Mouse (Mus musculus): ENCODE data around the gene Foxd3. TPM values are rescaled to one million over a fixed set of nuclear protein-coding genes. Genes with fewer than 3 reads are reported as not detected.

Foxd3 gene
- 3.3 and 4.2 TPM in 2 replicates for polyA plus RNA-seq (2012; rRNA removed)
- polyA plus RNA-seq (2014; fragmentation: Nextera tagmentation; extraction: Ambion mirVana): 0.81 and 0.87 TPM in 2 replicates

DNA sequence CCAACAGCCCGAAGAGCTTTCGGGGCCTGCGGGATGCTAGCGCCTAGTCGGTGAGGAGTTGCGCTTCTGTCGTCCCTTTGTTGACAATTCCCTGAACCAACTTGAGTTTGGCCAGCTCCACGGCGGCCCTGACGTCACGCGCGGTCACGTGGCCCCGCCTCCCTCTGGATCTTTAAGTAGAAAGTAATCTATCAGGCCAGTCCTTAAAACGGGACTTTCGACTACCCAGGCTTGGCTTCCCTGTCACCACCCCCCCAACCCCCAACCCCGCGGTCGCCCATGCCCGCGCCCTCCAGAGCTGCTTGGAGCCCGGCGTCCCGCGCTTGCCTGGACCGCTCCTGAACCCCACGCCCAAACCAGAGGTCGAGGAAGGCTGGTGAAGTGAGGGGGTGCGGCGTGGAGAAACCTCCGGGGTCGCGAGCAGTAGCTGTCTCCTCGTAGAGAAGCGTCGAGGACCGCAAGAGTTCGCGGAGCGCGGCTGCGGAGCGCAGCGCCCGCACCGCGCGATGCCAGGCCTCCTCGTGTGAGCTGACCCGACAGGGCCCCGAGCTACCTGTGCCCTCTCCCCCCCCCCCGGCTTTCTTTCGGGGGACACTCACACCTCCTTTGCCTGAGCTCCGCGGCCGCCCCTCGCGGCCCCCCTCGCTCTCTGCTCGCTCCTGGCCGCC, at the start of gene Foxd3:
TSS of gene Foxd3 (plus strand) at position 363 of the 668 bp plus-strand sequence.
- H3K27me3 ChIP-seq (ENCODE audit: control insufficient read depth, insufficient read depth, low read length): peaks cover 95% of the 10 kb centered on the region
- peak within 1 kb of the TSS; percentile 41 for H3K4me2 ChIP-seq (replicated peaks; ENCODE audit: low read depth, low read length, severe bottlenecking)
- peak; percentile 26; the same call in 1 of the 2 replicates for ATAC-seq (ENCODE audit: low FRiP score, low read depth)
- WGBS: 1% methylated on average over 47 of the region's 62 CpGs
- no peaks in the 10 kb centered on the region for H3K9me3 ChIP-seq (ENCODE audit: control insufficient read depth, low read length)
- no peaks in the 10 kb centered on the region for H3K36me3 ChIP-seq (ENCODE audit: control insufficient read depth, insufficient read depth, low read length)
- no peak for TF ChIP-seq POLR2A (IDR thresholded peaks at IDR 0.05; ENCODE audit: borderline replicate concordance, extremely low read depth, insufficient read depth, insufficient read length)
- peaks cover 6% of the 10 kb centered on the region for H3K4me1 ChIP-seq (ENCODE audit: control insufficient read depth, insufficient read depth, low read length)
- no peak within 1 kb of the TSS for H3K9ac ChIP-seq (ENCODE audit: low read depth, low read length, severe bottlenecking)
- DNase-seq (ENCODE audit: low spot score): no peak
- H3K27ac ChIP-seq (replicated peaks; ENCODE audit: low read depth, low read length): no peak within 1 kb of the TSS
- peak within 1 kb of the TSS; percentile 36 for H3K4me3 ChIP-seq (replicated peaks; ENCODE audit: low read length)

DNA sequence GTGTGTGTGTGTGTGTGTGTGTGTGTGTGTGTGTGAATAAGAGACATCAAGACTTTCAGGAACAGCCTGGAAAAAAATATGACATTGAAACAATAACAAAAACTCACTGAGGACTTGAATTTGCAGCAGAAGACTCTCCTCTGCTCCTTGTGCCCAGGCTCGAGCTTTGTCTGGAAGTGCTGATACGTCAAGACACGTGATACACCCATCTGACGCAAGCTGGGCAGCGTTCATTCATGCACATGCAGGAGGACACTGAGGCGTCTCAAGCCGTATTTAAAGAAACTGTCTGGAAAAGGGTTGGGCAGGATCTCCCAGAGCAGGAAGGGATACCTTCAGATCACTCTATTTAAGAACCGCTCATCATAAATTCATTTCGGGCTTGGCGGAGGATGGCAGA, 43.9 kb upstream of the Foxd3 start:
- no peak overlapping the region for H3K27ac ChIP-seq (replicated peaks; ENCODE audit: low read depth, low read length)
- no peaks in the 10 kb centered on the region for H3K9me3 ChIP-seq (ENCODE audit: control insufficient read depth, low read length)
- no peaks in the 10 kb centered on the region for H3K27me3 ChIP-seq (ENCODE audit: control insufficient read depth, insufficient read depth, low read length)
- no peaks in the 10 kb centered on the region for H3K36me3 ChIP-seq (ENCODE audit: control insufficient read depth, insufficient read depth, low read length)
- DNase-seq (ENCODE audit: low spot score): no peak
- WGBS: 91% methylated on average over 10 of the region's 10 CpGs
- no peak for TF ChIP-seq POLR2A (IDR thresholded peaks at IDR 0.05; ENCODE audit: borderline replicate concordance, extremely low read depth, insufficient read depth, insufficient read length)
- no peak for ATAC-seq (ENCODE audit: low FRiP score, low read depth)
- no peak overlapping the region for H3K4me3 ChIP-seq (replicated peaks; ENCODE audit: low read length)
- H3K4me1 ChIP-seq (ENCODE audit: control insufficient read depth, insufficient read depth, low read length): no peaks in the 10 kb centered on the region
- H3K4me2 ChIP-seq (replicated peaks; ENCODE audit: low read depth, low read length, severe bottlenecking): no peak overlapping the region
- H3K9ac ChIP-seq (ENCODE audit: low read depth, low read length, severe bottlenecking): no peak overlapping the region

GRCm38 (mm10) chr4:99612609-99613350, 43.3 kb upstream of the Foxd3 start:
- ATAC-seq (ENCODE audit: low FRiP score, low read depth): no peak
- 70% methylated on average over 12 of the region's 12 CpGs for WGBS
- no peaks in the 10 kb centered on the region for H3K9me3 ChIP-seq (ENCODE audit: control insufficient read depth, low read length)
- no peaks in the 10 kb centered on the region for H3K4me1 ChIP-seq (ENCODE audit: control insufficient read depth, insufficient read depth, low read length)
- no peak overlapping the region for H3K9ac ChIP-seq (ENCODE audit: low read depth, low read length, severe bottlenecking)
- DNase-seq (ENCODE audit: low spot score): no peak
- no peak overlapping the region for H3K27ac ChIP-seq (replicated peaks; ENCODE audit: low read depth, low read length)
- no peak for TF ChIP-seq POLR2A (IDR thresholded peaks at IDR 0.05; ENCODE audit: borderline replicate concordance, extremely low read depth, insufficient read depth, insufficient read length)
- no peak overlapping the region for H3K4me2 ChIP-seq (replicated peaks; ENCODE audit: low read depth, low read length, severe bottlenecking)
- H3K36me3 ChIP-seq (ENCODE audit: control insufficient read depth, insufficient read depth, low read length): no peaks in the 10 kb centered on the region
- H3K27me3 ChIP-seq (ENCODE audit: control insufficient read depth, insufficient read depth, low read length): no peaks in the 10 kb centered on the region
- no peak overlapping the region for H3K4me3 ChIP-seq (replicated peaks; ENCODE audit: low read length)

DNA sequence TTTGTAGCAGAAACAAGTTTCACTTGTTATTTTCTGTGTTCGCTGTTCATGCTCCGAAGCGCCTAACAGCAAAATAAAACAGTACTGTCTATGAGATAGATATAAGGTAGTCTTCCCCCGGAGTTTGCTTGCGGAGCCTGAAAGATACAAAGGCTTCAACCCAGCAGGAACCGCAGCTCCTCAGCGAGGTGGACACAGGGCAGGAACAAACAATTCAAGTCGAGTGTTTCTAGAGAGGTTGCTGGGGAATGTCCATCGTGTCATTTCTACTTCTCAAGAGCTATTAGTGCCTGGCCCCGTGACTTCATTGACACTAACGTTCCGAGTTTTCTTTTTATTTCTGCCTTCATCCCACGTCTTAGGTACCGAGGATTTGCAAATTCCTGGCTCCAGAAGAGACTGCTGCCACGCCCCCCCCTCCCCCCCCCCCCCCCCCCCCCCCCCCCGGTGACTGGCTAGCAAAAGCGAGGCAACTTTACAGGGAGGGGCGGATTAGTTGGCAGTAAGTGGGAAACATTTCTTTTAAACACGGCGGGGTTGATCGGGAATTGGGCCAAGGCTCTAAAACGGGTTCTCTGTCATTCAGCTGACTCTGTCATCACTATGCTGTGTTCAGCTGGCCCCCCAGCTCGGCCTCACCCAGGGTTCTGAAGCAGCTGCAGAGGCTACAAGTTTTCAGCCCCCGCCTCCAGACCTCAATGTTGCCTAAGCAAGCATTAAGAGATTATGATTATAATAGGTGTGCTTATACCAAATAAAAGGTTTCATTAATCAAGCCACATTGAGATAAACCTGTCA, 29.9 kb upstream of the Foxd3 start:
- peak; percentile 68 for DNase-seq (ENCODE audit: low spot score)
- Histone ChIP-seq H3K4me1 (ENCODE audit: control insufficient read depth, insufficient read depth, low read length) (peaks cover 8% of the 10 kb centered on the region; the same call in 1 of the 2 replicates), H3K36me3 (ENCODE audit: control insufficient read depth, insufficient read depth, low read length) (no peaks in the 10 kb centered on the region), H3K4me2 (replicated peaks; ENCODE audit: low read depth, low read length, severe bottlenecking) (peak overlapping the region; percentile 41), H3K4me3 (replicated peaks; ENCODE audit: low read length) (peak overlapping the region; percentile 6; the same call in 1 of the 2 replicates), H3K9ac (ENCODE audit: low read depth, low read length, severe bottlenecking) (no peak overlapping the region), H3K27ac (replicated peaks; ENCODE audit: low read depth, low read length) (no peak overlapping the region), H3K27me3 (ENCODE audit: control insufficient read depth, insufficient read depth, low read length) (no peaks in the 10 kb centered on the region), H3K9me3 (ENCODE audit: control insufficient read depth, low read length) (no peaks in the 10 kb centered on the region)
- WGBS: 13% methylated on average over 21 of the region's 24 CpGs
- TF ChIP-seq POLR2A (IDR thresholded peaks at IDR 0.05; ENCODE audit: borderline replicate concordance, extremely low read depth, insufficient read depth, insufficient read length): no peak
- no peak for ATAC-seq (ENCODE audit: low FRiP score, low read depth)

- no peak overlapping the region for H3K9ac ChIP-seq (ENCODE audit: low read depth, low read length, severe bottlenecking)
- peaks cover 8% of the 10 kb centered on the region; the same call in 1 of the 2 replicates for H3K4me1 ChIP-seq (ENCODE audit: control insufficient read depth, insufficient read depth, low read length)
- DNase-seq (ENCODE audit: low spot score) (no peak), ATAC-seq (ENCODE audit: low FRiP score, low read depth) (no peak)
- no peaks in the 10 kb centered on the region for H3K36me3 ChIP-seq (ENCODE audit: control insufficient read depth, insufficient read depth, low read length)
- H3K4me3 ChIP-seq (replicated peaks; ENCODE audit: low read length): no peak overlapping the region
- WGBS: 71% methylated on average over 13 of the region's 13 CpGs
- TF ChIP-seq POLR2A (IDR thresholded peaks at IDR 0.05; ENCODE audit: borderline replicate concordance, extremely low read depth, insufficient read depth, insufficient read length): no peak
- H3K27me3 ChIP-seq (ENCODE audit: control insufficient read depth, insufficient read depth, low read length): no peaks in the 10 kb centered on the region
- H3K27ac ChIP-seq (replicated peaks; ENCODE audit: low read depth, low read length): no peak overlapping the region
- H3K9me3 ChIP-seq (ENCODE audit: control insufficient read depth, low read length): no peaks in the 10 kb centered on the region
- H3K4me2 ChIP-seq (replicated peaks; ENCODE audit: low read depth, low read length, severe bottlenecking): no peak overlapping the region
Observed at GRCm38 (mm10) chr4:99627057-99627456, 29.0 kb upstream of the Foxd3 start.

Data from limb, embryonic 14.5 days (tissue).